Mouse (Mus musculus): Measurements from ENCODE around the gene Spryd3.

The Spryd3 gene

DNA sequence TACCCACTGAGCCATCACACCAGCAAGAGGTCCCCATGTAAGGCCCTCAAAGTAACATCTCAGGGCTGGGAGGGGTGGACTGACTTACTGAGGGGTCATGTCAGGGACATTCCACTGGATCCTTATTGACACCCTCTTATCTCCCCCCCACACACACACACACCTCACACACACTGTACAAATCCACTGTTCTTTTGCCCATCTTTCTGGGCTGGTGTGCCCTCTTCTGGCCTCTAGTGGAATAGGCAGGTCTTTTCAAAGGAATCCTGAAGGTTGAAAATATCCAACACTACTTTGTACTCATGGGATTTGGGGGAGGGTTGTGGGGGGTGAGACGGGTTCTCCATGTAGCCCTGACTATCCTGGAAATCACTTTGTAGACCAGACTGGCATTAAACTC, 10.8 kb upstream of the Spryd3 start:
- DNase-seq = peak; percentile 68 to 72

DNA sequence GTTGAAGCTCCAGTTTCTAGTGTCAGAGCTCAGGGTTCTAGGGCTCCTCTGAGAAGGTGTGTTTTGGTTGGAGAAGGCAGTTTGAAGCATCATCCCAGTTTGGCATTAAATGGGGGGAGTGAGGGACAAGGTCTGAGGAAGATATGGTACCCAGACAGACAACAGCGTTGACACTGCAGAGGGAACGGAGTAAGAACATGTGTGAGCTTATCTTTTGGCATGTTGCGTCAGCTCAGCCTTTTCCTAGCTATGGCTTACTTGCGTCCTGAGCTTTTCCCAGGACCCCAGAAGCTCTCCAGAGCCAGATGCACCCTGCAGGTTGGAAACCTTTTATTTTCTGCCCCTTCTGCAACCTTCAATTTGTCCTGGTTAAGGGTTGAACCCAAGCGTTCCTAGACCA, 10.1 kb upstream of the Spryd3 start:
- no peak for DNase-seq

DNA sequence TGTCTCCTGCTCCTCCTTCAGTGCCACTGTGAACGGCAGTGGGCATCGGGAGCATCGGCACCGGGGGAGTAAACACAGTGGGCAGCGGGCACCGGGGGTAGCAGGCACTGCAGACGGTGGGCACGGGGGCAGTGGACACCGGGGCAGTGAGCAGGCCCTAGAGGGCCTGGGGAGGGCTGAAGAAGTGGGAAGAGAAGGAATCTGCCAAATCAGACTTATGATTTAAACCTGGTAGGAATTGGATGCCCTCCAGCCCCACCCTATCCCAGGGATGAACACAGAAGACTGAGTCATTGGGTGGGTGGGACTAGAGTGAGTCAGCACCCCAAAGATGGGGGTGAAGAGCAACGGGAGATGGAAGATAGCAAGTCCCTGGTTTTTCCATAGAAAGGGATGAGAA, 9.3 kb upstream of the Spryd3 start:
- no peak for DNase-seq

- no peak for DNase-seq
Observed at GRCm38 (mm10) chr15:102144726-102145125, 8.7 kb upstream of the Spryd3 start.

GRCm38 (mm10) chr15:102144274-102144711, 8.3 kb upstream of the Spryd3 start, which contains the start of gene Igfbp6:
Gene Igfbp6, plus strand, starts transcription at chr15:102144362.
- DNase-seq = peak; percentile 47 to 60

- peak; percentile 37 to 60 for DNase-seq
Observed at GRCm38 (mm10) chr15:102142914-102143912, 7.2 kb upstream of the Spryd3 start.

DNA sequence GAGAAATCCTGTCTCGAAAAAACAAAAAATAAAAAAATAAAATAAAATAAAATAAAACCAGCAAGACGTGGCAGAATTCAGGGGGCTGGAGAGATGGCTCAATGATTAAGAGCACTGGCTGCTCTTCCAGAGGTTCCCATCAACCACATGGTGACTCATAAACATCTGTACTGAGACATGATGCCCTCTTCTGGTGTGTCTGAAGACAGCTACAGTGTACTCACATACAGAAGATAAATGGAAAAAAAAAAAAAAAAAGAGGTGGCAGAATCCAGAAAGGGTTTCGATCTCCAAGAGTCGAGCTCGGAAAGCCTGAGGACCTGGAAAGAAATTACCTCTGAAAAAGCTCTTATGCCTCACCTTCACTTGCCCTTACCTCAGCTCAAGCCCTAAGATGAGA, 5.1 kb upstream of the Spryd3 start:
- no peak for DNase-seq

GRCm38 (mm10) chr15:102135522-102136128, 409 bp downstream of the Spryd3 start:
- peak in 1 of 2 experiments; percentile 43 for DNase-seq

GRCm38 (mm10) chr15:102134709-102135108, 1.3 kb downstream of the Spryd3 start:
- no peak for DNase-seq

GRCm38 (mm10) chr15:102133314-102133713, 2.7 kb downstream of the Spryd3 start:
- no peak for DNase-seq

GRCm38 (mm10) chr15:102126303-102126702, 9.7 kb downstream of the Spryd3 start:
- DNase-seq = peak; percentile 60 to 67

DNA sequence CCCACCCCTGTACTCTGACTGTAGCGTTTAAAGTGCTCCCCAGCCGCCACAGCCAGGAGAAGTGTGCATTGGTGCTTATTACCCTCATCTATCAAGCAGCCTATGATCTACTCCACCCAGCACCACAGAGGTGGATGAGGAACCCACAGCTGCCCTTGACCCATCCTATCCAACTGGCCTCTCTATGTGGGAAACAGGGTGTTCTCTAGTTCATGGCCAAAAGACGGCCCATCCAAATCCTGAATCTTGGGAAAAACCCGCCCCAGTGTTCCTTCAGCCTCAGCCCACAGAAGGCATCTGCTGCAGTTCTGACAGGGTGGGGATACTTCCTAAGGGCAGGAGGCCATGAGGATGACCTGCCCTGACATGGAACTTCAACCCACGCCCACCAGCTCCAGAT, 15.5 kb downstream of the Spryd3 start:
- no peak for DNase-seq

DNA sequence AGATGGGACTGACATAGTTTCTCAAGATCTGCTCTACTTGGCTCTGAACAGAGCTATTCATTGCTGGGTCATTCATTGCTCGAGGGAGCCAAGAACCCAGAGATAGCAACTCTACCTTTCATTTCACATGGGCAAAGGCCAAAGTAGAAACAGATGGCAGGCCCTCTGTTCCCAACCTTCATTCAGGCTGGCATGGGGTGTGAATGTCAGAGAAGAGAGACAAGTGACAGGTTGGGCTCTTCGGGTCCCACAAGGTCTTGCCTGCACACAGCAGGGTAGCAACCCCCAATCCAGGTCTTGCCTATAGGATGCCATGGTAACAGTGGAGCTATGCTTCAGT, 16.2 kb downstream of the Spryd3 start:
- no peak for DNase-seq

DNA sequence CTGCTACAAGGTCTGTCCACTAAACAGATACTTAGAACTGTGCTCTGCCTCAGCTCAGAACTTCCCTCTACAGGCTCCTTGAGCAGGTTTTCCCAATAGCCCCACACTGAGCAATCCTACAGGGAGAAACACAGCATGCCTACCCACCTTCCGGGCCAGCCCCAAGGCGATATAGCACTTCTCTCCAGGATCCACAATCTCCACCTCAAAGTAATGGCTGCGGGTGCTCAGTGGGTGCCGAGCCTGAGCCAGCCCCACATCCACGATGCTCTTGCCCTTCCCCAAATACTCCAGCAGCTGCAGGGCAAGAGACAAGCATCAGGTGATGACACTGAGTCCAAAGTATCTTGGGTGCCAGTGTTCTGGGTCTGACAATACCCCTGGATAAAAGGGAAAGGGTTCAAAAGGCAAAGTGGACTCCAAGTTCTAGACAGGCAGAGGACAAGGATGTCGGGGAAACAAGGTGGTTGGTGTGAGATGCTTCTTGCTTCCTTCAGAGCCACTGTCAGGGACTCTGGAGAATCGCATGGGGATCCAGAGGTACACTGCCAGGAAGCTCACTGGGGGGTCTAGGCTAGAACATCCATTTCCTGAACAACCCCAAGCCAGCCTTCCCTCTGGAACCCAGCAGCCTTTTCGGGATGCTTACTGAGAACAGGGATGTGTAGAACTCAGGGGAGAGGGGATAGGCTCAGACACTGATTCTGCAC, 16.8 kb downstream of the Spryd3 start:
- DNase-seq = no peak

GRCm38 (mm10) chr15:102118591-102118990, 17.4 kb downstream of the Spryd3 start:
- no peak for DNase-seq

GRCm38 (mm10) chr15:102117461-102118443, 18.3 kb downstream of the Spryd3 start:
- DNase-seq = peak; percentile 69 to 76

- no peak for DNase-seq
Observed at GRCm38 (mm10) chr15:102116753-102117415, 19.1 kb downstream of the Spryd3 start.

- DNase-seq = no peak
Observed at GRCm38 (mm10) chr15:102115731-102116231, 20.3 kb downstream of the Spryd3 start.

GRCm38 (mm10) chr15:102114651-102115260, 21.3 kb downstream of the Spryd3 start:
- no peak for DNase-seq

DNA sequence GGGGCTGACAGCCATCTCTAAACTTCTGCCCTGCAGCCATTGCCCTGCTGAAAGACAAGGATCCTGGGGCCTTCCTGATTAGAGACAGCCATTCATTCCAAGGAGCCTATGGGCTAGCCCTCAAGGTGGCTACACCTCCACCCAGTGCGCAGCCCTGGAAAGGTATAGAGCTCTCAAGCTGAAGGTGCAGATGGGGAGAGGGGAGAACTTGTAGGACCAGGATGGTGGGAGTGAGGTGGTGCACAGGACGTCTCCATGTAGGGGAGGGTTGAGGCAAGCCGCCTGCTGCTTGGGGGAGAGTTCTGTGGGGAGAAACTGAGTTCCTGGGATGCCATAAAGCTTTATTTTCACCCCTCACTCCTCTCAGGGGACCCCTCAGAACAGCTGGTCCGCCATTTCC, 22.4 kb downstream of the Spryd3 start:
- no peak for DNase-seq

DNA sequence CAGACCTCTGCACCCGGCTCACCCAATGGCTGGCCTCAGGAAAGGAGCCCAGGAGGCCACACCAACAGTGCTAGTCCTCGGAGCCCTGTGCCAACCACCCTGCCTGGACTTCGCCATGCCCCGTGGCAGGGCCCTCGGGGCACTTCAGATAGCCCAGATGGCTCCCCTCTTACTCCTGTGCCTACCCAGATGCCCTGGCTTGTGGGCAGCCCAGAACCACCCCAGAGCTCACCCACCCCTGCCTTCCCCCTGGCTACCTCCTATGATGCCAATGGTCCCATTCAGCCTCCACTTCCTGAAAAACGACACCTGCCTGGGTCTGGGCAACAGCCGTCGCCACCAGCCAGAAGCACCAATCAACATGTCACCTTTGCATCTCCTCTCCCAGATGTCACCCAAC, 23.2 kb downstream of the Spryd3 start:
- no peak for DNase-seq
